Mouse (Mus musculus): ENCODE measurements around the gene Junb.

- no peak for TF ChIP-seq CTCF (IDR thresholded peaks at IDR 0.05; ENCODE audit: control insufficient read depth, insufficient read depth, insufficient read length)
- TF ChIP-seq USF1 (IDR thresholded peaks at IDR 0.05; ENCODE audit: low read depth) = no peak
Observed at GRCm38 (mm10) chr8:84986379-84986945, 7.9 kb upstream of the Junb start.

Measured in C2C12 (cell line).